Mouse (Mus musculus) lung, adult 2 months (tissue): ENCODE results near the gene Olfr1426.
"Not testable (repeated sequence)": the region's sequence is repeated elsewhere in the genome, so short reads cannot be mapped to it uniquely, and the experiment has no call there.

Experiments used
- CTCF ChIP-seq: fragments of 200-500 bp; IDR thresholded peaks from 2 replicates; pipeline ENCODE4 v1.5.1; 2011; ENCODE audit warnings: mild to moderate bottlenecking, low read length, control low read depth; ENCODE audit not compliant: insufficient read depth
- POLR2A ChIP-seq: fragments of 200-500 bp; IDR thresholded peaks from 2 replicates; pipeline ENCODE4 v1.6.1; 2011; ENCODE audit warnings: low read depth, mild to moderate bottlenecking, control low read depth, low read length, borderline replicate concordance; ENCODE audit errors: extremely low read depth

DNA sequence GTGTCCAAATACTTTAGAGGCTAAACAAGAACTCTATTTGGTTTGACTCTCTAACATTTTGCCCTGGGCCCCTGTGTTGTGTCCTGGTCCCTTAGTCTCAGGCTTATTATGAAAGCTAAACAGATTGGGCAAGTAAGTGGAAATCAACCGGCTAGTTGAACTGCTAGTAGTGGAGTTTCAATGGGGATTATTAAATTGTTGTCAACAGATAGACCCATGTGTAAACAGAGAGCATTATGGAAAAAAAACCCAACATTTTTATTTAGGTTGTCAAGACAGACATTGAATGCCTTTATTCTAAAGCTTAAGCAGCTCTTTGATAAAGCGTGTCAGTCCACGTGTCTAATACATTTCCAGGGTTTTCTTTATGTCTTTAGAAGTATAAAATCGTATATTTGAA, 14.2 kb downstream of the Olfr1426 start, which contains the start of gene Olfr1425:
- TF ChIP-seq CTCF, POLR2A: not testable (repeated sequence)
